Mouse (Mus musculus) E14TG2a.4 (cell line): ENCODE data around the gene Rfx8.

Experiments used
- H3K27me3 ChIP-seq: 2 replicates; pipeline ENCODE4 v1.6.1; 2014; ENCODE audit warnings: low read length, control low read depth; ENCODE audit not compliant: insufficient read depth
- H3K36me3 ChIP-seq: 2 replicates; pipeline ENCODE4 v1.6.1; 2014; ENCODE audit warnings: low read length, control low read depth; ENCODE audit not compliant: insufficient read depth
- H3K4me1 ChIP-seq: replicated peaks from 2 replicates; pipeline ENCODE4 v1.6.1; 2014; ENCODE audit warnings: low read depth, low read length, control low read depth
- H3K4me3 ChIP-seq: replicated peaks from 2 replicates; pipeline ENCODE4 v1.5.1; 2014; ENCODE audit warnings: mild to moderate bottlenecking, low read length
- H3K9me3 ChIP-seq: 2 replicates; pipeline ENCODE4 v1.6.1; 2014; ENCODE audit warnings: low read length, control low read depth
- CTCF ChIP-seq: conservative IDR thresholded peaks from 2 replicates; pipeline ENCODE4 v1.5.1; 2014; ENCODE audit warnings: low read length
- NANOG ChIP-seq: IDR thresholded peaks from 2 replicates; pipeline ENCODE4 v1.6.1; 2014; ENCODE audit warnings: borderline replicate concordance, low read length, mixed read lengths
- POU5F1 ChIP-seq: IDR thresholded peaks from 2 replicates; pipeline ENCODE4 v1.6.1; 2014; ENCODE audit warnings: low read length, borderline replicate concordance

Gene Rfx8

GRCm38 (mm10) chr1:39740948-39741347, 20.2 kb upstream of the Rfx8 start:
- Histone ChIP-seq H3K4me1 (peaks cover 10% of the 10 kb centered on the region), H3K4me3 (no peak overlapping the region), H3K9me3 (peaks cover 40% of the 10 kb centered on the region), H3K27me3 (no peaks in the 10 kb centered on the region), H3K36me3 (no peaks in the 10 kb centered on the region)
- TF ChIP-seq CTCF (no peak), NANOG (no peak), POU5F1 (no peak)

- TF ChIP-seq POU5F1 (no peak), CTCF (no peak), NANOG (no peak)
- Histone ChIP-seq H3K9me3 (peaks cover 35% of the 10 kb centered on the region), H3K36me3 (no peaks in the 10 kb centered on the region), H3K4me1 (peaks cover 12% of the 10 kb centered on the region), H3K27me3 (no peaks in the 10 kb centered on the region), H3K4me3 (no peak overlapping the region)
These were observed 19.2 kb upstream of the Rfx8 start for GRCm38 (mm10) chr1:39740002-39740401.

GRCm38 (mm10) chr1:39735927-39736604, 15.3 kb upstream of the Rfx8 start:
- TF ChIP-seq CTCF (no peak), NANOG (no peak), POU5F1 (no peak)
- Histone ChIP-seq H3K9me3 (peaks cover 4% of the 10 kb centered on the region), H3K27me3 (0 out of 2 replicates have a peak, but pooled peaks cover under 1% of the 10 kb centered on the region), H3K4me3 (no peak overlapping the region), H3K36me3 (no peaks in the 10 kb centered on the region), H3K4me1 (peaks cover 12% of the 10 kb centered on the region)

GRCm38 (mm10) chr1:39735493-39735892, 14.7 kb upstream of the Rfx8 start:
- Histone ChIP-seq H3K4me3 (no peak overlapping the region), H3K4me1 (peaks cover 12% of the 10 kb centered on the region), H3K27me3 (peaks cover 5% of the 10 kb centered on the region; the same call in 1 of the 2 replicates), H3K9me3 (peaks cover 4% of the 10 kb centered on the region), H3K36me3 (no peaks in the 10 kb centered on the region)
- TF ChIP-seq CTCF (no peak), POU5F1 (no peak), NANOG (no peak)

GRCm38 (mm10) chr1:39734881-39735280, 14.1 kb upstream of the Rfx8 start:
- TF ChIP-seq NANOG (no peak), POU5F1 (no peak), CTCF (no peak)
- no peaks in the 10 kb centered on the region for H3K36me3 ChIP-seq
- peaks cover 11% of the 10 kb centered on the region for H3K27me3 ChIP-seq
- peaks cover 12% of the 10 kb centered on the region for H3K4me1 ChIP-seq
- no peak overlapping the region for H3K4me3 ChIP-seq
- H3K9me3 ChIP-seq: peaks cover 4% of the 10 kb centered on the region

GRCm38 (mm10) chr1:39734311-39734710, 13.5 kb upstream of the Rfx8 start:
- Histone ChIP-seq H3K27me3 (peaks cover 17% of the 10 kb centered on the region), H3K4me1 (peaks cover 12% of the 10 kb centered on the region), H3K36me3 (no peaks in the 10 kb centered on the region), H3K4me3 (no peak overlapping the region), H3K9me3 (peaks cover 4% of the 10 kb centered on the region)
- TF ChIP-seq POU5F1 (no peak), NANOG (no peak), CTCF (no peak)

- Histone ChIP-seq H3K27me3 (peaks cover 19% of the 10 kb centered on the region), H3K36me3 (no peaks in the 10 kb centered on the region), H3K4me1 (peaks cover 12% of the 10 kb centered on the region), H3K9me3 (peaks cover 4% of the 10 kb centered on the region), H3K4me3 (no peak overlapping the region)
- TF ChIP-seq POU5F1 (no peak), CTCF (no peak), NANOG (no peak)
These were observed 13.1 kb upstream of the Rfx8 start for GRCm38 (mm10) chr1:39733876-39734275.

- Histone ChIP-seq H3K9me3 (no peaks in the 10 kb centered on the region), H3K4me1 (peaks cover 14% of the 10 kb centered on the region), H3K27me3 (peaks cover 24% of the 10 kb centered on the region), H3K36me3 (no peaks in the 10 kb centered on the region), H3K4me3 (no peak overlapping the region)
- TF ChIP-seq CTCF (no peak), POU5F1 (no peak), NANOG (no peak)
These were observed 11.3 kb upstream of the Rfx8 start for GRCm38 (mm10) chr1:39732081-39732480.

- Histone ChIP-seq H3K4me1 (peaks cover 9% of the 10 kb centered on the region), H3K27me3 (peaks cover 24% of the 10 kb centered on the region), H3K9me3 (no peaks in the 10 kb centered on the region), H3K4me3 (no peak overlapping the region), H3K36me3 (no peaks in the 10 kb centered on the region)
- TF ChIP-seq POU5F1 (no peak), CTCF (no peak), NANOG (no peak)
These were observed 10.7 kb upstream of the Rfx8 start for GRCm38 (mm10) chr1:39731543-39731942.
